Mouse (Mus musculus) subcutaneous adipose tissue, adult 2 months (tissue): Measurements from ENCODE around the gene Reep3. TPM values are rescaled to one million over a fixed set of nuclear protein-coding genes. Genes with fewer than 3 reads are reported as not detected.

Source experiments
- polyA plus RNA-seq: library from polyadenylated mRNA; depleted of rRNA; stranded (reverse); fragments of >200 nt; gene quantifications from 2 replicates; pipeline ENCODE4 v1.2.3, GENCODE M21; 2012; ENCODE audit warnings: low replicate concordance; rRNA removed

Gene Reep3
- 28.4 and 46.0 TPM in 2 replicates for polyA plus RNA-seq

GRCm38 (mm10) chr10:67096621-67097436 lies at the start of gene Reep3:
Gene Reep3 (minus strand): TSS chr10:67096945.

GRCm38 (mm10) chr10:67095798-67096620 lies 736 bp downstream of the Reep3 start, which contains the start of gene Jmjd1c:
Gene Jmjd1c (plus strand): TSS chr10:67096125.

Other genes with a start within 250 kb of the Reep3 start
- gene Jmjd1c, start 820 bp downstream of the Reep3 start, polyA plus RNA-seq, result 8.6 and 21.9 TPM in 2 replicates
- gene Nrbf2, start 188.4 kb upstream of the Reep3 start, polyA plus RNA-seq, result 12.2 and 12.6 TPM in 2 replicates